Mouse (Mus musculus) heart, embryonic 10.5 days (tissue): ENCODE results near the gene Lamb3. TPM values are rescaled to one million over a fixed set of nuclear protein-coding genes. Genes with fewer than 3 reads are reported as not detected.
A peak's percentile ranks its signal among the peaks of the same experiment; 100 is the strongest.

Experiments
- DNase-seq: peaks from one replicate; pipeline ENCODE4 v3.0.0-alpha.2; 2017; ENCODE audit warnings: low spot score
- H3K27ac ChIP-seq: fragments of 300-500 bp; sonication (generic); 2 replicates; pipeline ENCODE4 v1.5.1; 2016; ENCODE audit warnings: mild to moderate bottlenecking
- H3K27me3 ChIP-seq: fragments of 300-500 bp; sonication (generic); 2 replicates; pipeline ENCODE4 v1.6.1; 2016; ENCODE audit warnings: mild to moderate bottlenecking; ENCODE audit not compliant: poor library complexity, insufficient read depth, severe bottlenecking
- H3K36me3 ChIP-seq: fragments of 300-500 bp; sonication (generic); 2 replicates; pipeline ENCODE4 v1.6.1; 2016; ENCODE audit warnings: mild to moderate bottlenecking, moderate library complexity
- H3K4me1 ChIP-seq: fragments of 300-500 bp; sonication (generic); 2 replicates; pipeline ENCODE4 v1.6.1; 2016; ENCODE audit warnings: mild to moderate bottlenecking
- H3K4me3 ChIP-seq: fragments of 300-500 bp; sonication (generic); 2 replicates; pipeline ENCODE4 v1.5.1; 2016; ENCODE audit warnings: mild to moderate bottlenecking, moderate library complexity
- H3K9me3 ChIP-seq: fragments of 300-500 bp; sonication (generic); 2 replicates; pipeline ENCODE4 v1.6.1; 2016; ENCODE audit warnings: mild to moderate bottlenecking, moderate library complexity
- WGBS: fragments of 180-500 bp; shearing (Covaris S2); methylation state at CpG from one replicate; pipeline ENCODE4 v1.1.7; 2016; 5-methylcytosine and 5-hydroxymethylcytosine counted together
- polyA plus RNA-seq: library from polyadenylated mRNA; unstranded; fragments of >200 nt; fragmentation: Nextera tagmentation; extraction: Ambion mirVana; gene quantifications from 2 replicates; pipeline ENCODE4 v1.2.1, GENCODE M21; 2016

The Lamb3 gene
- polyA plus RNA-seq, 1 experiment from 2014 or later, result 1.7 TPM

- no peak overlapping the region for H3K27ac ChIP-seq
- 91% methylated on average over 2 of the region's 2 CpGs for WGBS
- H3K27me3 ChIP-seq, result peaks cover 9% of the 10 kb centered on the region; the same call in 1 of the 2 replicates
- H3K4me3 ChIP-seq, result no peak overlapping the region
- no peak for DNase-seq
- peaks cover 6% of the 10 kb centered on the region; the same call in 1 of the 2 replicates for H3K4me1 ChIP-seq
- no peaks in the 10 kb centered on the region for H3K9me3 ChIP-seq
- peaks cover 30% of the 10 kb centered on the region for H3K36me3 ChIP-seq
Measured at GRCm38 (mm10) chr1:193350546-193350801, 143.0 kb downstream of the Lamb3 start.

- no peak for DNase-seq
- Histone ChIP-seq H3K27me3 (peaks cover 7% of the 10 kb centered on the region; the same call in 1 of the 2 replicates), H3K27ac (no peak overlapping the region), H3K4me1 (peaks cover 6% of the 10 kb centered on the region; the same call in 1 of the 2 replicates), H3K9me3 (no peaks in the 10 kb centered on the region), H3K4me3 (no peak overlapping the region), H3K36me3 (peaks cover 33% of the 10 kb centered on the region)
- 93% methylated on average over 3 of the region's 3 CpGs for WGBS
Measured at GRCm38 (mm10) chr1:193351583-193351982, 144.1 kb downstream of the Lamb3 start.

DNA sequence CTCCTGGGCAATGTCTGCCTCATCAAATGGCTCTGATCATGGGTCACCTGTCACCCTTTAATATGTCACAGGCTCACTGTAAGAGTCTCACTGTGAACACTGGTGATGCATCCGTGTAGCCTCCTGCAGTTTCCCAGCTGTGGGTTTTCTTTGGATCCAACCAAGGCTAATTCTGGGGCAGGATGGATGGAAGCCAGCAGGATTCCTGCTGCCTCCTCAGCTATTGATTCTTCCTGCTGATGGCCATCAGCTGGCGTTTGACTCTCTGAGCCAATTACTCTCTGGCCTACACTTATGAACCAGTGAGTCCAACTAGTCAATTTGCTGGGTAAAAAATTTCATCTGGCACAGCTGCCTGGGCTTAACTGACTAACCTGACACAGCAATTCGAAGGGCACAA lies 151.7 kb downstream of the Lamb3 start:
- Histone ChIP-seq H3K27ac (no peak overlapping the region), H3K36me3 (0 out of 2 replicates have a peak, but pooled peaks cover 12% of the 10 kb centered on the region), H3K27me3 (peaks cover 7% of the 10 kb centered on the region; the same call in 1 of the 2 replicates), H3K4me3 (no peak overlapping the region), H3K4me1 (peaks cover 10% of the 10 kb centered on the region), H3K9me3 (no peaks in the 10 kb centered on the region)
- no peak for DNase-seq
- 72% methylated on average over 3 of the region's 3 CpGs for WGBS

DNA sequence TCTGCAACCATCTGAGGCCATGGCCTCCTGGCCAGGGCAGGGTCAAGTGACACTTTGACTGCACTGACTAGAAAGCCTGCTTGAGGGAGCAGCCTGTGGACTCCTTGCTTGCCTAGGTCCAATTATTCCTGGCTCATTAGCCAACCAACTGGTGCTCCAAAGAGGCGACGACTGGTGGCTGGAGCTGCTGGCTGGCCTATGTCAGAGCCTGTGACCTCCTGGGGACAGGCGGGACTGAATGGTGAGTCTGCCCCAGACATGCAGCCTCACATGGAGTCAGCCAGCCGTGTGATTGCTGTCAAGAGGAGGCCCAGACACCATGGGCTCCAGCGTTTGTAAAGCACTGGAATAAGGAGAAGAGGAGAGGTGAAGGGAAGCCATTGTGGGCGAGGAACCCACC lies 153.7 kb downstream of the Lamb3 start:
- H3K4me1 ChIP-seq, result peaks cover 13% of the 10 kb centered on the region
- DNase-seq, result no peak
- H3K27ac ChIP-seq, result peak overlapping the region; percentile 29; the same call in 1 of the 2 replicates
- 47% methylated on average over 6 of the region's 6 CpGs for WGBS
- H3K9me3 ChIP-seq, result no peaks in the 10 kb centered on the region
- H3K36me3 ChIP-seq, result 0 out of 2 replicates have a peak, but pooled peaks cover 5% of the 10 kb centered on the region
- no peak overlapping the region for H3K4me3 ChIP-seq
- H3K27me3 ChIP-seq, result peaks cover 7% of the 10 kb centered on the region; the same call in 1 of the 2 replicates

DNA sequence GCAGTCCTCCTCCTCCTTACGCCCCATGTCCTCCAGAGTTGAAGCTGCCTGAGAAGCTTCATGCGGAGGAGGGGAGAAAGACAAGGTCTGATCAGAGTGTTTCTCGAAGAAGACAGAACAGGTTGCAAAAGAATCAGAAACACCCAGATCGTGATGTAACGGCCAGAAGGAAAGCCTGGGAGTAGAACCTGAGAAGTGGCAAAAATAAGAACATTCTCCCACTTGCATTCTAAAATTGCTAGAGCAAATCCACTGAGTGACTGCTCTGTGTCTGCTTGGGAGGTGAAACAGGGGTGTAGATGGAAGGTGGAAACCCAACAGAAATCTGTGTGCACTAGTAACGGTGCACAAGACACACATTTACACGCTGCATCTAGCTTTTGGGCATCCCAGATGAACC lies 154.6 kb downstream of the Lamb3 start:
- 0 out of 2 replicates have a peak, but pooled peaks cover 4% of the 10 kb centered on the region for H3K36me3 ChIP-seq
- no peak overlapping the region for H3K4me3 ChIP-seq
- H3K9me3 ChIP-seq, result no peaks in the 10 kb centered on the region
- no peak overlapping the region for H3K27ac ChIP-seq
- peaks cover 13% of the 10 kb centered on the region for H3K4me1 ChIP-seq
- H3K27me3 ChIP-seq, result peaks cover 7% of the 10 kb centered on the region; the same call in 1 of the 2 replicates
- 81% methylated on average over 7 of the region's 7 CpGs for WGBS
- DNase-seq, result no peak

DNA sequence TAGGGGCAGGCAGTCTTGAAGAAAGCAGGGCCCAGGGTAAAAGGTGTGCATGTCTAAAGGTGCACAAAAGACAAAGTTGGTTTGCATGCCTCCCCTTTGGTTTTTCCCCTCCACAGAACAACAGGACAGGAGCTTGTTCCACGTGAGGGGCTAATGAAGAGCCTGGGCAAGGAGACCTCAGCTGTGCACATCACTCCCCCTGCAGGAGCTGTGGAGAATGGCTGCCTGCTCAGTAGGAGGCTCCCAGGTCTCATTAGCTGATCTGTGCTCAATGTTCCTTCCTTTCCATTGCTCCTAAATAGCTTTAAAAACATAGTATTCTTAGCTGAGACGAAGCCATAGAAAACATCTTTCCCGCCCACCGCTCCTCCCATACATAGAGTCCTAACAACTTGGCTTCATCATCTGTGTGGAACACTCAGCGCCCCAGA lies 156.3 kb downstream of the Lamb3 start:
- Histone ChIP-seq H3K36me3 (0 out of 2 replicates have a peak, but pooled peaks cover 4% of the 10 kb centered on the region), H3K4me3 (no peak overlapping the region), H3K27me3 (peaks cover 11% of the 10 kb centered on the region; the same call in 1 of the 2 replicates), H3K27ac (no peak overlapping the region), H3K9me3 (no peaks in the 10 kb centered on the region), H3K4me1 (peaks cover 28% of the 10 kb centered on the region)
- WGBS, result 62% methylated on average over 5 of the region's 5 CpGs
- DNase-seq, result no peak

DNA sequence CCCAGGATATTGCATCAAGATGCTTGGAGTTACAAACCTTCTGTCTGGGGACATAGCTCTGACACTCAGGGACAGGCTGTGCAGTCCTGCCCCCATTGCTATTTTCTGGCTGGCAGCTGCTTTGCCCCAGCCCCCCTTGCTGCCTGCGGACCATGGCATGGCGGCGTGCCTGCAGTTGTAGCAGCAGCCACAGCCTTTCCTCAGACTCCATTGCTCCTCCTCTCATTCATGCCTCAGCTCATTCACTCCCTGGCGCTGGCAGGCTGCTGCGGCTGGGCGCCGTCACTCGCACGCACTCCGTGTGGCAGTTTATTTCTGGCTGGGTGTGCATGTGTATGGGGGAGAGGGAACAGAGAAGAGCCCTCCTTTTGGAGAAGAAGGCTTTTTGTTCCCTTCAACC lies 160.6 kb downstream of the Lamb3 start:
- Histone ChIP-seq H3K27ac (peak overlapping the region; percentile 70), H3K9me3 (no peaks in the 10 kb centered on the region), H3K27me3 (peaks cover 4% of the 10 kb centered on the region; the same call in 1 of the 2 replicates), H3K36me3 (no peaks in the 10 kb centered on the region), H3K4me3 (peak overlapping the region; percentile 32; the same call in 1 of the 2 replicates), H3K4me1 (peaks cover 37% of the 10 kb centered on the region)
- WGBS, result 33% methylated on average over 10 of the region's 10 CpGs
- no peak for DNase-seq

DNA sequence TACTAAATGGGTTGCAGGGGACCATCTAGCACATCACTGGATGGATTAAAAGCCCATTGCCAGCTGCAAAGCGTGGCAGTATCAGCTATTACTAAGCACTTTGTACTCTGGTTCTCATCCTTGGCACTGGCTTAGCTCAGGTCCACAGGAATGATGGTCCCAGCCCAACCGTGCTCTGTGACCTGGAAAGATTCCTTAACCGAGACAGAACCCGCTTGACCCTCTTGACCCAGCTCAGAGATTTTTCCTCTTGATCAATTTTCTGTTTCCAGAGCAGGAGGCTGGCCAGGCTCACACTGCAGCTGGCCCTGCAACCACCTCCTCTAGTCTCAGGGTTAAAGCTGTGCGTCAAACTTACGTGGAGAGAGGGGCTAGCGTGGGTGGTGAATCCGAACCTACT lies 161.6 kb downstream of the Lamb3 start:
- Histone ChIP-seq H3K36me3 (no peaks in the 10 kb centered on the region), H3K27ac (peak overlapping the region; percentile 85), H3K9me3 (no peaks in the 10 kb centered on the region), H3K4me1 (peaks cover 37% of the 10 kb centered on the region), H3K4me3 (peak overlapping the region; percentile 55), H3K27me3 (peaks cover 4% of the 10 kb centered on the region; the same call in 1 of the 2 replicates)
- no peak for DNase-seq
- 47% methylated on average over 8 of the region's 8 CpGs for WGBS

DNA sequence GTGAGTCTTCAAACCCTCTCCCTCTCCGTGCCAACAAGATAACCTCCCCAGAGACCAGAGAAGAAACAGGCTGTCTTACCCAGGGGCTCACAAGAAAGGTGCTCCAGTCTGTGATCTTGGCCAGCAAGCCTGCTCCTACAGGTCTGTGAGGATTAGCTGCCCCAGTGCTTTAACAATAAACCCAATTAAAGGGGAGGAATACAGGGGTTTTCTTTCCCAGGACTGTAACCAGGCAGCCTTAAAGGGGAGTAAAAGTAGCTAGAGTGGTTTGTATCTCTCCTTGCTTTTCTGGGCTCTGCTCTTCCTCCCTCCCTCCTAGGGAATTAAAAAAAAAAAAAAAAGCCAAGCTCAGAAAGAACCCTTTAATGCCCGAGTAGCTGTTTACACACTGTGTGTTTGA lies 162.6 kb downstream of the Lamb3 start, which contains the start of gene Camk1g:
TSS of gene Camk1g (minus strand) at position 203 of the 400 bp plus-strand sequence.
- Histone ChIP-seq H3K36me3 (no peaks in the 10 kb centered on the region), H3K4me3 (peak within 1 kb of the TSS; percentile 55), H3K27me3 (peaks cover 4% of the 10 kb centered on the region; the same call in 1 of the 2 replicates), H3K4me1 (peaks cover 37% of the 10 kb centered on the region), H3K9me3 (no peaks in the 10 kb centered on the region), H3K27ac (peak within 1 kb of the TSS; percentile 85)
- no peak for DNase-seq
- 0% methylated on average over 2 of the region's 2 CpGs for WGBS

DNA sequence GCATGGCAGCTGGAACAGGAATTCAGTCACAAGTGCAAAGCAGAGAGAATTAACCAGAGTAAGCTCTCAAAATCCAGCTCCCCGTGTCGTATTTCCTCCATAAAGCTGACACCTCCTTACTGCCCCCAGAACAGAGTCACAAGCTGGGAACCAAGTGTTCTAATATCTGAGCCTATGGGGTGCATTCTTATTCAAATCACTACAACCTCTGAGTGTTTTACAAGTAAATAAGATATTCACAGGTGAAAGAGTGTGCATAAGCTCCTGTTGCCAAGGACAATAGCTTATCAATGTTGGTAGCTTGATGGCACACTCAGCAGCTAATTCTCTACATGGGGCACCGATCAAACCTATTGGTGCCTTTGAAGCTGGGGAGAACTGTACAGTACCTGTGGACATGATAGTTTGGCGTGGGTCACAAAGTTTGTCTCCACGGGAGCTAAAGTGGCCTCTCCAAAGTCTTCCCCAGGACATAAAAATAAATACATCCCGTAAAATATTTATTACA lies 166.5 kb downstream of the Lamb3 start:
- DNase-seq, result no peak
- WGBS, result 86% methylated on average over 6 of the region's 6 CpGs
- no peak overlapping the region for H3K27ac ChIP-seq
- H3K27me3 ChIP-seq, result no peaks in the 10 kb centered on the region
- H3K4me3 ChIP-seq, result no peak overlapping the region
- no peaks in the 10 kb centered on the region for H3K9me3 ChIP-seq
- no peaks in the 10 kb centered on the region for H3K36me3 ChIP-seq
- H3K4me1 ChIP-seq, result peaks cover 26% of the 10 kb centered on the region

- peak; percentile 85 for DNase-seq
- 0 out of 2 replicates have a peak overlapping the region, but pooled peaks have one; percentile 56 for H3K27ac ChIP-seq
- no peak overlapping the region for H3K4me3 ChIP-seq
- WGBS, result 31% methylated on average over 4 of the region's 4 CpGs
- H3K9me3 ChIP-seq, result no peaks in the 10 kb centered on the region
- no peaks in the 10 kb centered on the region for H3K27me3 ChIP-seq
- H3K36me3 ChIP-seq, result no peaks in the 10 kb centered on the region
- peaks cover 12% of the 10 kb centered on the region for H3K4me1 ChIP-seq
Measured at GRCm38 (mm10) chr1:193376478-193377134, 169.1 kb downstream of the Lamb3 start.

- WGBS, result 73% methylated on average over 6 of the region's 6 CpGs
- no peak overlapping the region for H3K4me3 ChIP-seq
- no peaks in the 10 kb centered on the region for H3K36me3 ChIP-seq
Measured at GRCm38 (mm10) chr1:193379634-193380033, 172.1 kb downstream of the Lamb3 start.

DNA sequence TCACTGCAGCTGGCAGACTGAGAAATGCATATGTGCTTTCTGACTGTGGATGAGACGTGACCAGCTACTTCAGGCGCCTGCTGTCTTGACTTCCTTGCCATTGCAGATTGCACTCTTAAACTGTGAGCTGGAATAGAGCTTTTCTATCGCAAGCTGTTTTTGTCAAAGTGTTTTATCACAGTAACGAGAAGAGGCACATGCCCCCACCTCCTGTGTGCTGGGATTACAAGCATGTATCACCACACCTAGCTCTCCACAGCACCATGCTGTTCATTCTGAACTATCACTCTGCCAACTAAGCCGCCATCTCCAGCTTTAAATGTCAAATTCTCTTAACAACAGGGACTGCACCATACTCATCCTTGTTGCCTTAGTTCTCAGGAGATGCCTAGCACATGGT lies 173.4 kb downstream of the Lamb3 start:
- Histone ChIP-seq H3K4me1 (peaks cover 26% of the 10 kb centered on the region), H3K4me3 (no peak overlapping the region), H3K9me3 (no peaks in the 10 kb centered on the region), H3K27ac (no peak overlapping the region; the same call in 1 of the 2 replicates), H3K36me3 (no peaks in the 10 kb centered on the region), H3K27me3 (no peaks in the 10 kb centered on the region)
- WGBS, result 82% methylated on average over 5 of the region's 5 CpGs
- no peak for DNase-seq

More at GRCm38 (mm10) chr1:193379634-193380033, 172.1 kb downstream of the Lamb3 start:
- H3K27ac ChIP-seq, result no peak overlapping the region
- peaks cover 25% of the 10 kb centered on the region for H3K4me1 ChIP-seq
- DNase-seq, result no peak
- no peaks in the 10 kb centered on the region for H3K27me3 ChIP-seq
- no peaks in the 10 kb centered on the region for H3K9me3 ChIP-seq
